Comparison of ENCODE assay signal across 7 mouse cellular contexts in the genomic region with DNA sequence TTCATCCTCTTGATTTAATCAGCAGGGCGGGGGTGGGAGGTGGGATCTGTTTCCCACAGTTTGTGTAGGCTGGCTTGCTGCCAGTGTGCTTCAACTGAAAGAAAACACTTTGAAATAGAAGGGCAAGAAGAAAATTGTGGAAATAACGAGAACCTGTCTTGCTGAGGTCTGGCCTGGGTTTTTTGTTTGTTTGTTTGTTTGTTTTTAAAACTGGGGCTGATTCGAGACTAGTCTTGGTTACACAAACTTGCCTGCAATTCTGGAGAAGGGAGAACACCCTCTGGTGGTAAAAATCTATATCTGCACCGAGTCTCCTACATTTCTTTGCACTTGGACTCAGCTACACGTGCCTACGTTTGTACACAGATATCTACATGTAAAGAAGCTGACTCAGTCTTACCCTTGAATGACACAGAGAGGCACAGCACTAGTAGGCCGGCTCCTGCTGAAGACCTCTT. TPM values are rescaled to one million over a fixed set of nuclear protein-coding genes. Genes with fewer than 3 reads are reported as not detected.
A peak's percentile ranks its signal among the peaks of the same experiment; 100 is the strongest.
DNase-seq lines count a peak whose midpoint lies in the region; ATAC-seq and TF ChIP-seq lines count a peak whose summit lies in the region.

No protein-coding gene starts in this region.

- 23% methylated on average over 7 of the region's 7 CpGs for WGBS in kidney, embryonic 14.5 days
- WGBS in liver, postnatal 0 days (ENCODE audit: insufficient replicate concordance), result 11% methylated on average over 7 of the region's 7 CpGs

- no peaks in the 10 kb centered on the region for H3K27me3 ChIP-seq in C2C12 (ENCODE audit: control insufficient read depth, insufficient read depth, insufficient read length)
- H3K27me3 ChIP-seq in kidney, embryonic 14.5 days (ENCODE audit: control insufficient read depth, insufficient read depth, low read length), result no peaks in the 10 kb centered on the region
- no peaks in the 10 kb centered on the region for H3K27me3 ChIP-seq in liver, postnatal 0 days (ENCODE audit: insufficient read depth, low read length)

- peaks cover 19% of the 10 kb centered on the region; the same call in 1 of the 2 replicates for H3K4me1 ChIP-seq in kidney, embryonic 14.5 days (ENCODE audit: control insufficient read depth, insufficient read depth, low read length)
- peaks cover 11% of the 10 kb centered on the region for H3K4me1 ChIP-seq in liver, postnatal 0 days (ENCODE audit: insufficient read depth)

- H3K9me3 ChIP-seq in kidney, embryonic 14.5 days (ENCODE audit: control insufficient read depth, low read length), result no peaks in the 10 kb centered on the region
- no peaks in the 10 kb centered on the region for H3K9me3 ChIP-seq in liver, postnatal 0 days (ENCODE audit: low read length)

- no peaks in the 10 kb centered on the region for H3K36me3 ChIP-seq in C2C12 (ENCODE audit: control insufficient read depth, insufficient read depth)
- no peaks in the 10 kb centered on the region for H3K36me3 ChIP-seq in kidney, embryonic 14.5 days (ENCODE audit: control insufficient read depth, insufficient read depth, low read length)
- H3K36me3 ChIP-seq in liver, postnatal 0 days (replicated peaks; ENCODE audit: insufficient read depth, low read length), result no peaks in the 10 kb centered on the region

- no peak overlapping the region for H3K4me3 ChIP-seq in C2C12 (ENCODE audit: insufficient read depth, poor library complexity, severe bottlenecking)
- no peak overlapping the region for H3K4me3 ChIP-seq in kidney, embryonic 14.5 days (ENCODE audit: low read length)
- H3K4me3 ChIP-seq in liver, postnatal 0 days (ENCODE audit: low read depth, low read length), result no peak overlapping the region

- DNase-seq in 3134 (ENCODE audit: extremely low read depth, insufficient read length, low spot score), result peak; percentile 53
- peak; percentile 39 for DNase-seq in cerebellum, adult 11 months
- DNase-seq in frontal cortex, postnatal 36 days (ENCODE audit: low spot score in 2 of 2), result peak; percentile 30 to 64
- peak; percentile 20 for DNase-seq in liver, postnatal 0 days
- DNase-seq in retina, embryonic 14.5 days (ENCODE audit: low spot score), result peak; percentile 57

- TF ChIP-seq EP300 in liver, postnatal 0 days (IDR thresholded peaks at IDR 0.05; ENCODE audit: low read depth), result no peak

- peak; percentile 60; the same call in 1 of the 2 replicates for ATAC-seq in kidney, embryonic 14.5 days (ENCODE audit: low FRiP score, low TSS enrichment)
- peak; percentile 66 for ATAC-seq in liver, postnatal 0 days

- peak overlapping the region; percentile 1; the same call in 1 of the 2 replicates for H3K27ac ChIP-seq in kidney, embryonic 14.5 days (ENCODE audit: low read depth, low read length)
- peak overlapping the region; percentile 18; the same call in 1 of the 2 replicates for H3K27ac ChIP-seq in liver, postnatal 0 days (ENCODE audit: low read depth)

- H3K9ac ChIP-seq in kidney, embryonic 14.5 days (ENCODE audit: low read depth, low read length), result no peak overlapping the region
- no peak overlapping the region for H3K9ac ChIP-seq in liver, postnatal 0 days (replicated peaks)

- TF ChIP-seq CTCF in C2C12 (IDR thresholded peaks at IDR 0.05; ENCODE audit: control insufficient read depth, insufficient read depth, insufficient read length), result no peak
- TF ChIP-seq CTCF in liver, postnatal 0 days (IDR thresholded peaks at IDR 0.05; ENCODE audit: low read depth), result peak; percentile 71

- no peaks in the 10 kb centered on the region for H3K79me2 ChIP-seq in C2C12 (ENCODE audit: control insufficient read depth, insufficient read depth)

- H3ac ChIP-seq in C2C12 (ENCODE audit: control insufficient read depth, insufficient read length, low read depth), result no peak overlapping the region

- no peak overlapping the region for H3K4me2 ChIP-seq in kidney, embryonic 14.5 days (replicated peaks; ENCODE audit: low read depth, low read length)
- H3K4me2 ChIP-seq in liver, postnatal 0 days (ENCODE audit: low read depth, low read length), result 0 out of 2 replicates have a peak overlapping the region, but pooled peaks have one; percentile 26

- no peaks in the 10 kb centered on the region for H3K79me3 ChIP-seq in C2C12 (ENCODE audit: low read depth)

TF ChIP-seq in C2C12, 6 proteins besides CTCF, POLR2A, EP300 and RAD21:
- TF ChIP-seq USF1 (IDR thresholded peaks at IDR 0.05; ENCODE audit: low read depth), result no peak
- peak; percentile 56 for TF ChIP-seq MAX (IDR thresholded peaks at IDR 0.05)

RNA-seq across cellular contexts. Expression of gene Med4, which starts 35.2 kb away (rescaled TPM):
- polyA plus RNA-seq in C2C12 (2012; fragmentation: generic; extraction: Trizol), result 31.6 TPM
- polyA plus RNA-seq in kidney, embryonic 14.5 days (2014; fragmentation: Nextera tagmentation; extraction: Ambion mirVana), result 90.6 and 102 TPM in 2 replicates
- 18.7 and 20.4 TPM in 2 replicates for polyA plus RNA-seq in liver, postnatal 0 days (2015; fragmentation: Nextera tagmentation; extraction: Ambion mirVana)

RNA-seq across cellular contexts. Expression of gene Sucla2, which starts 50.5 kb away (rescaled TPM):
- 29.7 TPM for polyA plus RNA-seq in C2C12 (2012; fragmentation: generic; extraction: Trizol)
- polyA plus RNA-seq in kidney, embryonic 14.5 days (2014; fragmentation: Nextera tagmentation; extraction: Ambion mirVana), result 113 and 128 TPM in 2 replicates
- 99.7 and 102 TPM in 2 replicates for polyA plus RNA-seq in liver, postnatal 0 days (2015; fragmentation: Nextera tagmentation; extraction: Ambion mirVana)
